Mouse (Mus musculus) central nervous system, embryonic 18 days (tissue): ENCODE data around the gene Esrp2. TPM values are rescaled to one million over a fixed set of nuclear protein-coding genes. Genes with fewer than 3 reads are reported as not detected.

Experiments
- polyA plus RNA-seq: library from polyadenylated mRNA; depleted of rRNA; stranded (reverse); fragments of >200 nt; gene quantifications from 2 replicates; pipeline ENCODE4 v1.2.3, GENCODE M21; 2012; rRNA removed

The Esrp2 gene
- polyA plus RNA-seq, result 0.13 and 0.41 TPM in 2 replicates

DNA sequence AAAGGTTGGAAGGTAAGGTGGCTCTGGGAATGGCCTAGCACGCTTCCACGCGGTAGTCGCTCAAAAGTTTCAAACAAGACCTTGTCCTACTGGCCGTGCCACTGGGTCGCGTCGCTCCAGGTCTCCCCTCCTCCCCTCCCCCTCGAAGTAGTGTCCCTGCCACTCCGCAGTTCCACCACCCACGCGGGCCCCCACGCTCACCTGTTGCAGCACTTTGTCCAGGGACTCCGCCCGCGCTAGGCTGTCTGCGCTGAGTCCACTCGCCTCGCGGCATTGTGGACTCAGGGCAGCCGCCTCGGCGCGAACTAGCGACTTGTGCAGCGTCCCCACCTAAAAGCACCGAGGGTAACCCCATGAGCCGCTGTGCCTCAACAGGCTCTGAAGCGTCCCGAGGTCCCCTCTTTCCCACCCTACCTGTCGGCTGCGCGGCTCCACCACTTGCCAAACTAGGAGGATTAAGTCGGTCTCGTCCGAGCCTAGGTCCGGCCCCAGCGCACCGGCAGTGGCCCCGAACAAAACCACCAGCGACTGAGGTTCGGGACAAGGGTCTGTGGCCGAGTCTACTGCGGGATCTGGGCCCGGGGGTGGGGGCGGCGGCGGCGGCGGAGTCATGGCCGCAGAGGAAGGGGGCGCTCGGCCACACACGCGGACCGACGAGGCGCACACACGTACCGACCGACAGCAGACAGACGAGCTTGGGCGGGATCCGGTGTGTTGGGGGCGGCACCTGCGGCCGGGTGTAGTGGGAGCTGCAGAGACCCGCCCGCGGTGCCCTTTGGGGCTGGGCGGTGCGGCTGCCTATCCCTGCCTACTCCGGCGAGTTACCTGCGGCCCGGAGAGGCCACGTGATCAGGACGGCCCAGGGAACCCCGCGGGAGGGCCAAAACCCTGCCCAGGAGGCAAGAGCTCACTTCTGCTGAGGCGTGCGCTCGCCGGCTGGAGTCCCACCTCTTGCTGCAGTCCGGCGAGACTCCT, at the start of gene Esrp2:
Gene Esrp2 (minus strand): TSS at position 819 of the 975 bp plus-strand sequence.

DNA sequence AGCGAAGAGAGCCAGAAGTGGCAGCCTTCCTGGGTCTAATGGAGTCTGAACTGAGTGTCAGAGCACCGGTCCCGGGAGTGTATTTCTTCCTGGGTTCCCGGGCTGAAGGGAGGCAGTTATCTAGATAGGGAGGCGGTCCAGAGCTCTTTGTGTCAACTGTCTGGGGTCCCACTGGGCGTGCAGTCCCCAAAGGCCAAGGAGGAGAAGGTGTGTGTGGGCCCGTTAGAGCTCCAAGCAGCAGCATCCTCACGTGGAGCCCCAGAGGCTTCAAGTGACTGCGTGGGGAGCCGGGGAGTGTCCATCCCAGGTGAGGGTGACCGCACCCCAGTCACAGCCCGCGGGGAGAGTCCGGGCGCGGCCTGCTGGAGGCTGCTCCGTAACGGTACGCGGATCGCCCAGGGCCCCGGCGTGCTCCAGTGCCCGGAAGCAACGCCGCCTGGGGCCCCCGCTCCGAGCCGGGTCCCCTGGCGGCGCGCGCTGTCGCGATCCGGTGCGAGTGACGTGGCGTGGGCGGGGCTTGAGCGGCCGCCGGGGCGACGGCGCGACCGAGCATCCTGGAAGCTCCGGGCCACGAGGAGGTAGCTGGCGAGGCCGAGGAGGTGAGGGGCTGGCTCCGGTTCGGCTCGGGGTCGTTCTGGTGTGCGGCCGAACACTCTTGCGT, 31.7 kb upstream of the Esrp2 start, which contains the start of gene Slc7a6:
Gene Slc7a6 (plus strand): TSS at position 502 of the 661 bp plus-strand sequence.

DNA sequence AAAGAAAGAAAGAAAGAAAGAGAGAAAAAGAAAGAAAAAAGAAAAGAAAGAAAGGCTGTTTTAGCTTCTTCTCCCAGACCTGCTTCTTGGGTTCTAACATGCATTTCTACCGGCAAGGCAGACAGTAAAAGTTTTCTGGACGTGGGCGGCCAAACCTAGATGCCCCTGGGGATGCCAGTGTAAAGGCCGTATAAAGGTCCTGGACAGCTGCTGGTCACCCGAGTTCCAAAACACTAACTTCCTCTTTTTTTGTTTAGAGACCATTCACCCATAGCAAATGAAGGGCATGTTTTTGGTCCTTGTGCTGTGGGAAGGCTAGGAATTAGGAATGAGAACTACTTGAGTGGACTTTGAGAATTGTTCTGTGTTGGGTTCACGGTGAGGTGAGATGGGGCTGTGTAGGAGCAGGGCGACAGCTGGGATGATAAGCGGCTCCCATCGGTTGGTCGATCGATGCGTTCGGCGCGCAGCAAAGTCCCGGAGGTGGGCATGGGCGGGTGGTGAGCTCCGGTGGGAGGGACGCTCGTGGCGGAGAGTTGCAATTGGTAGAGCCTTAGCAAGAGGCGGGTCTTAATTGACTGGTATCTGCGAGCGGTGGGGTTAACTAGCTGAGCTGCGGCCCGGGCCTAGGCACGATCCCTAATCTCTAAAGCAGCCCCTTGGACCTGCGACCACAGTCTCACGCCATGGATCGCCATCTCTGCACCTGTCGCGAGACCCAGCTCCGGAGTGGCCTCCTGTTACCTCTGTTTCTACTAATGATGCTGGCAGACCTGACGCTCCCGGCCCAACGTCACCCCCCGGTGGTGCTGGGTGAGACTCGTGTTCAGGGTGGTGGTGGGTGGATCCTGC, 13.3 kb upstream of the Esrp2 start, which contains the start of gene Pla2g15:
Gene Pla2g15 (plus strand): TSS at position 599 of the 852 bp plus-strand sequence.

Other genes with a start within 250 kb of the Esrp2 start
- 1.1 and 1.2 TPM in 2 replicates for gene Nrn1l, start 243.4 kb downstream of the Esrp2 start, polyA plus RNA-seq
- 14.1 and 14.4 TPM in 2 replicates for gene Pskh1, start 236.5 kb downstream of the Esrp2 start, polyA plus RNA-seq
- gene Ctrl, start 203.1 kb downstream of the Esrp2 start, polyA plus RNA-seq, result 8.4 and 9.0 TPM in 2 replicates
- 70.5 and 78.9 TPM in 2 replicates for gene Psmb10, start 198.5 kb downstream of the Esrp2 start, polyA plus RNA-seq
- 4.7 and 6.6 TPM in 2 replicates for gene Lcat, start 193.6 kb downstream of the Esrp2 start, polyA plus RNA-seq
- 18.2 and 18.9 TPM in 2 replicates for gene Slc12a4, start 170.9 kb downstream of the Esrp2 start, polyA plus RNA-seq
- not detected in 2 replicates for gene Dpep3, start 157.5 kb downstream of the Esrp2 start, polyA plus RNA-seq
- 29.5 and 29.7 TPM in 2 replicates for gene Dus2, start 145.6 kb downstream of the Esrp2 start, polyA plus RNA-seq
- gene Dpep2nb, start 131.0 kb downstream of the Esrp2 start, polyA plus RNA-seq, result not detected in 2 replicates
- gene Ddx28, start 125.1 kb downstream of the Esrp2 start, polyA plus RNA-seq, result 13.8 and 13.9 TPM in 2 replicates
- 7.8 and 8.4 TPM in 2 replicates for gene Nfatc3, start 78.1 kb downstream of the Esrp2 start, polyA plus RNA-seq
- gene Pla2g15, start 13.4 kb upstream of the Esrp2 start, polyA plus RNA-seq, result 16.0 and 16.2 TPM in 2 replicates
- gene Slc7a6, start 31.9 kb upstream of the Esrp2 start, polyA plus RNA-seq, result 45.3 and 46.0 TPM in 2 replicates
- 35.6 and 38.6 TPM in 2 replicates for gene Slc7a6os, start 74.0 kb upstream of the Esrp2 start, polyA plus RNA-seq
- gene Prmt7, start 74.0 kb upstream of the Esrp2 start, polyA plus RNA-seq, result 42.0 and 42.3 TPM in 2 replicates
- gene Smpd3, start 201.0 kb upstream of the Esrp2 start, polyA plus RNA-seq, result 41.4 and 48.6 TPM in 2 replicates